Mouse (Mus musculus) thymus, adult 18-20 months (tissue): ENCODE measurements around the gene Thoc7.
"Not testable (repeated sequence)": the region's sequence is repeated elsewhere in the genome, so short reads cannot be mapped to it uniquely, and the experiment has no call there.

Experiments
- DNase-seq, 2 experiments: peaks; one replicate each; pipeline ENCODE4 v3.0.0; 2022; ENCODE audit warnings: mixed read lengths in 2 of 2

Gene Thoc7

DNA sequence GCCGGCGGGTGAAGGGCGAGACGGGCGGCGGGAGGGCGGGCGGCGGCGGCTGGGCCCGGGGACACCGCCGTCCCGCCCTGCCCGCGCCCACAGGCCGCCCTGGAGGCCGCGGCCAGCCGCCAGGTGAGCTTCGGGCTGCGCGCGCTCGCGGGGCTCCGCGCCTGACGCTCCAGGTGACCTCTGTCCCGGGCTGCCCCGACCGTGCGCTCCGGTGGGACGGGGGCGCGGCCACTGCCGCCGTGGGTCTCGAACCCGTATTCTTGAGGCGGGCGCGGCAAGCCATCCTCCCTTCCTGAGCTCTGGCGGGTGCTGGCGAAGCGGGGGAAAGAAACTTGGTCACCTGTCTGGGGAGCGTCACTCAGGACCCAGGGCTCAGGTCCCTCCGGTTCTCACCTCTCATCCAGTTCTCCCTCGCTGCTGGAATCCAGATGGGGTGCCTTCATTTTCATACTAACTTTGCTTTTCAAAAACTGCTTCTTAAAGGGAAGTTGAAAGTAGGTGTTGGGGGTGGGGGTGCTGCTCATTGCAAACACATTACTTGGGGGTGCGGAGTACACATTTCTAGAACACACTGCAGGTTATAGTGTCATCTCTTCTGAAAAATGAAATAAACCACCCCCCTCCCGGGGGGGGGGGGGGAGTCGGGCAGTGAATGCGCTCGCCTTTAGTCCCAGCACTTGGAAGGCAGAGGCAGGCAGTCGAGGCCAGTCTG, at the start of gene Thoc7, which contains the start of gene Atxn7:
TSS of gene Thoc7 (minus strand) at position 452 of the 712 bp plus-strand sequence.
TSS of gene Atxn7 (plus strand) at position 40 of the 712 bp plus-strand sequence.
- DNase-seq, result peak; percentile 36 to 44

GRCm38 (mm10) chr14:14009712-14010111, 48.1 kb upstream of the Thoc7 start:
- DNase-seq, result no peak

- no peak for DNase-seq
These were observed 41.1 kb upstream of the Thoc7 start for GRCm38 (mm10) chr14:14002771-14003170.

- no peak for DNase-seq
These were observed 33.8 kb upstream of the Thoc7 start for GRCm38 (mm10) chr14:13995206-13996097.

- no peak for DNase-seq
These were observed 29.1 kb upstream of the Thoc7 start for GRCm38 (mm10) chr14:13990741-13991140.

DNA sequence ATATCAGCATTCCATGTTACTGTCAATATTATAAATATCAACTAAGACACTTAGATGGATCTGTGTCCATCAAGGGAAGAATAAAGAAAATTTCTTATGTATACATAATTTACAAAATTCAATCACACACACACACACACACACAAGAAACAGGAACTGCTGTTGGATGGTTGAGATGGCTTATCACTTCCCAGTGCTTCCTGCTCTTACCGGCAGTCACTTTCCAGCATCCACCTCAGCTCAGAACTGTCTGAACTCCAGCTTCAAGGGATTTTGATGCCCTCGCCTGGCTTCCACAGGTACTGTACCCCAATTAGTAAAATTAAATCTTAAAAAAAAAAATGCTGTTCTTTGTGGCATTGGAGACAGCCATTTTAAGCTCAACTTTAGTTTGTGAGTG, 26.7 kb upstream of the Thoc7 start:
- no peak for DNase-seq

GRCm38 (mm10) chr14:13982174-13982573, 20.5 kb upstream of the Thoc7 start:
- no peak for DNase-seq

DNA sequence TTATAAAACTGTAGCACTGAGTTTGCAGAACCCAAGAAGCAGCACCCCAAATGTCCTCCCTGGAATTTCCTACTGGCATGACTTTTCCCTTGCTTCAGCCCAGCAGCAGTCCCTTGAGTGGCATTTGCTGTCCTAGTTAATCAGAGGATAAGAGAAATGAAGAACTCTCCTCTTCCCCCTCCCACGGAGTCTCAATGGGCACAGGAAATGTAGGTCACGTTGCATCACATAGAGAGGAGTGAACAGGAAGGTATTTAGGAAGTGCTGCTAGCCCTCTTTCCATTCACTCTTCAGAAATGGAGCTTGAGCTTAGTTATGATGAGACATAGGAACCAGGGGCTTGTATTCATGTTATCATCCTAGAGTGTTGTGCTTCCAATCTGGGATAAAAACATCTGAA, 19.6 kb upstream of the Thoc7 start:
- DNase-seq, result no peak

DNA sequence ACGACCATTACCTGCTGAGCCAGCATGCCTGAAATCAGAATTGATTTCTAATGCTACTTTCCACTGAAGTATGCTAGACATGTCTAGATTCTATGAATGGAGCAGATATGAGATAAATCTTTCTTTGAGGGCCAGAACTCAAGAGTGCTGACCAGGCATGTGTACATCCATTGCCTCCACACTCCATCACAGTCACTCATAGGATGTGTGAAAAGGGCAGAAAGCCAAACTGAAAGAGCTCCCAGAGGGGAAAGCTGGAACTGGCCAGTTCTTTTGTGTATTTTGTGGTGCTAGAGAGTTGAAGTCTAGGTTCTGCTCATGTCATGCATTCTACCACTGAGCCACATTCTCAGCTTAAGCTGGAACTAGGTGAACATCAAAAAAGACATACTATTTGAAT, 15.8 kb upstream of the Thoc7 start:
- no peak for DNase-seq

GRCm38 (mm10) chr14:13971644-13972234, 10.1 kb upstream of the Thoc7 start:
- no peak for DNase-seq

DNA sequence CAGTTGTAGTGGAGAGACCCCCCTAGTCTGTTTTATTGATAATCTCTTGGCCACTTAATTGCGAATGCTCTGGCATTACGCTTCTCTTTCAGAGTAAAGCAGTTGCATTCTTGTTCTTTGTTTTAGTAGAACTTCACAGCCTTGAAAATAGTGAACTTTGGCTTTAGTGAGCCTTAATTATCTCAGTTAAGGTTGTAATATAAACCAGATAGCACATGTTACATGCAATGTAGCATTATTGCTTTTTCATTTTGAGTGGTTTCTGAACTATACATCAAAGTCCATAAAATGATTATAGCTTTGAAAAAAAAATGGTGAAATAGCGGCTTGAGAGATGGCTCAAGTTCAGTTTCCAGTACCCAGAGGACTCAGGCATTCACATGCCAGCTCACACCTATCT, 8.9 kb upstream of the Thoc7 start:
- no peak for DNase-seq

DNA sequence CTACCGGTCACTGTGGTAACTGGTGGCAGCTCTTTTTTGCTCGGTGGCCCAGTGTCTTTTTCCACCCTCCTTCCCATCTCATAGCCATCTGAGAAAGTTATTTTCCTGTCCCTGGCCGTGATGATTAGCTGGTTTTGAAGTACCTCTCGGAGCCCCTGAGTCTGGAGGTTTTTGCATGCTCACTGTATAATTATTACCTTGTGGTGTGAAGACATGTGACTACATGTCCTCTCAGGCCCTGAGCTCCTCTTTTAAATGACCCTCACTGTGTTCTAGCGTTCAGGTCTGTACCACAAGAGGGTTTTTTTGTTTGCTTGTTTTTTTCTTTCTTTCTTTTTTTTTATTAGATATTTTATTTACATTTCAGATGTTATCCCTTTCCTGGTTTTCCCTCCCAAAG, 6.8 kb upstream of the Thoc7 start:
- DNase-seq, result no peak

- DNase-seq, result no peak
These were observed 6.0 kb upstream of the Thoc7 start for GRCm38 (mm10) chr14:13967607-13968006.

DNA sequence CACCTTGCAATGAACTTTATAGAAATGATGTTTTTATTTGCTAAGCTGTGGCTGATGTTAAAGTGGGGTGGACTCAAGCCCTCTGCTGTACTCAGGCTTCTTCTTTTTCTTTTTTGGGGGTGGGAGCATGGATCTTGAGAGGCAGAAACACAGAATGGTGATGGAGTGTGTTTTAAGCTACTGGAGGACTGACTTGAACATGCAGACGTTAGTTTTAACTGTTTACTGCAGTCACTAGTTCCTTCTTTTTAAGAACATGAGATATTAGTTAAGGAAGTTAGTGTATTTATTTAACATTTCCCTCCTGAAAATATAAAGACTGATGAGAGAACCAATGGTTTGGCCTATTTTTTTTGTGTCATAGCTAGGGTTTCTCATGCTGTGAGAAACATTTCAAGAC, 1.9 kb upstream of the Thoc7 start:
- no peak for DNase-seq

GRCm38 (mm10) chr14:13962476-13962875, 824 bp upstream of the Thoc7 start:
- no peak for DNase-seq

DNA sequence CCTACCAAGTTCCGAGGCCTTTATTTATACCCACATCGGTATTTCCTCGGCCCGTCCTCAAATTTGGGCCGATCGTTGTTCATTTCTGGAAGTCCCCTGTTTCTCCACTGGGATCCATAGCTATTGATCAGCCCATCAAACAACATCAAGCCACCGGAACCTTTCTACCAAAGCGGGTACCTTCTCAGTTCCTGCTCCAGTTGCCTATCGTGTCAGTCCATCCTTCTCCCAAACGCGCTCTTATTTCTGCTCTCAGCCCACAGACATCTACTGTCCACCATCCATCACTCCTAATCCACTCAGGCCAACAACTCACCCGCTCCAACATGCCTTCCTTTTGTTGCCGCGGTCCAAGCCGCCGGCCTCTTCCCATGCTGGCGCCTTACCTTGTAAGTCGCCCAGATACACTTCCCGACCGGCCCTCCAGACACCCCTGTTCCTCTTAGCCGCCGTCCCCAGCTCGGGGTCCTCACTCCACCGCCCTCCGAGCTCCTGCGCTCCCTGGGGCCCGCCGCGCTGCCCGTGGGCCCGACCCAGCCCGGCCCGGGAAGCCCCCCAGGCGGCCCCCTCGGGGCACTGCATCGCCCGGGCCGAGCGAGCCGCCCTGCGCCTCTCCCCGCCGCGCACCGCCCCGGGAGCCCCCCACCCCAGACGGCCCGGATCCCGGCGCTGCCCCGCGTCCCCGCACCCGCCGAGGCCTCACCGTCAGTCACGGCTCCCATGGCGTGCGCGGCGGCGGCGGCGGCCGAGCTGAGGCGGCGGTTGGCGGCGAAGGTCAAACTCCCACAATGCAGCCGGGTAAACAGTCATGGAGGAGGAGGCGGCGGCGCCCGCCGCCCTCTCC, 948 bp downstream of the Thoc7 start:
- DNase-seq, result peak; percentile 31 to 34

GRCm38 (mm10) chr14:13960079-13960478, 1.6 kb downstream of the Thoc7 start:
- DNase-seq, result peak; percentile 9 to 39

- DNase-seq, result not testable (repeated sequence)
These were observed 9.5 kb downstream of the Thoc7 start for GRCm38 (mm10) chr14:13952151-13952550.

- DNase-seq, result no peak
These were observed 11.3 kb downstream of the Thoc7 start for GRCm38 (mm10) chr14:13950401-13950800.

- DNase-seq, result no peak
These were observed 13.3 kb downstream of the Thoc7 start for GRCm38 (mm10) chr14:13948345-13948744.

GRCm38 (mm10) chr14:13944686-13945085, 17.0 kb downstream of the Thoc7 start:
- no peak for DNase-seq

GRCm38 (mm10) chr14:13934052-13934371, 27.6 kb downstream of the Thoc7 start:
- DNase-seq, result no peak
